Mouse (Mus musculus) mature B cell (primary cell): Measurements from ENCODE around the gene Ppp2r2d.

ENCODE experiments used
- in situ Hi-C: fragments of 300-500 bp; cut with MboI; formaldehyde crosslinking; loops from 2 replicates; pipeline ENCODE4 v1.14.3; 2019

The Ppp2r2d gene

DNA sequence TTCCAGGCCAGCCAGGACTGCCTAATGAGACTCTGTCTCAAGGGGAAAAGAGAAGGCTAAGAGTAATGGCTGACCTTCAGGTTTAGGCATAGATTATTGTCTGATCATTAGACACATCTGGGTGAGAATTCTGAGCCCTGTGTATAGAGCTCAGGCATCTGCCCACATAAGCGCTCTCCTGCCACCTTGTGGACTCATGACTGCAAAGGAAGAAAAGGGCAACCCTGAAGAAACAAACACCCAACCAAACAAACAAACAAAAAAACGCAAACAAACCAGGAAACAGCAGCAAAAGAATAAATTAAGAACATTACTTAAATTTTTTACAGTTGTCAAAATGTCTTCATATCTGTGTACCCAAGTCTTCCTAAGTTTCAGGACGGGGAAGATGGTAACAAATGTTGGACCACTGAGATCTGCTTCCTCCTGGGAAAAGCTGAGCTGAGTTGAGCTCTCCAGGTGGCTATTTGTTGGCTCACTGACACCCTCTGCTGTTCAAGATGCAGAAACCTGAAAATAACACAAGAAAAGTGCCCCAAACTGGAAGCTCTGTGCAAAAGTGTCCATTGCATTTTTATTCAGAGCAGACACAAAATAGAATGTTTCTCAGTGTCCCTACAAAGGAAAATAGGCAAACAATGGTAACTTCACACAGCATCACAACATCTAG is 78.0 kb downstream of the Ppp2r2d start:
- in situ Hi-C loops = loop anchor here (5.0 kb wide), 1 partner anchor 82 kb away; no protein-coding TSS in a partner anchor

DNA sequence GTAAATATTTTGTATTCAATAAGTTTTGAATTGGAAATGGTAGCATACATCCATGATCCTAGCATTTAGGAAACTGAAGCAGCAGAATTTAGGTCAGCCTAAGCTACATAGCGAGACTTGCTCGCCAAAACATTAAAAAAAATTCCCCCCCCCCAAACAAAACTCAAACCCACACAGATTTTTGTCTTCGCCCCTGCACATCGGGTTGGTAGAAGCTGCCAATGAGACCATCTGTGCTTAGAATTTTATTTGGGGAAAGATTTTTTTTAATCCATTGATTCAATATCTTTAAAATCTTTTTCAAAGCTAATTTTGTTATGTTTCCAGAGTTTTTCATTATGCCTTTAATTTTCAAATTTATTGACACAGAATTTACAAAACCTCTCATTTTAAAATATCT is 82.6 kb downstream of the Ppp2r2d start:
- in situ Hi-C loops = no loop called here
